Mouse (Mus musculus) heart, adult 2 months (tissue): ENCODE data around the gene Gpn2.

Experiments
- CTCF ChIP-seq: fragments of 200-600 bp; IDR thresholded peaks from 2 replicates; pipeline ENCODE4 v1.8.1; 2022; ENCODE audit warnings: antibody characterized with exemption, mild to moderate bottlenecking, moderate library complexity
- EP300 ChIP-seq: fragments of 200-500 bp; IDR thresholded peaks from 2 replicates; pipeline ENCODE4 v1.6.1; 2011; ENCODE audit warnings: low read depth, low read length, control low read depth; ENCODE audit not compliant: insufficient read depth
- POLR2A ChIP-seq: fragments of 200-500 bp; IDR thresholded peaks from 2 replicates; pipeline ENCODE4 v1.6.1; 2011; ENCODE audit warnings: mild to moderate bottlenecking, low read depth, low read length, control low read depth; ENCODE audit not compliant: insufficient read depth

GRCm38 (mm10) chr4:133603056-133603455, 18.9 kb downstream of the Gpn2 start:
- TF ChIP-seq EP300 (no peak), POLR2A (no peak), CTCF (no peak)
